Comparison of ENCODE assay signal across 19 mouse cellular contexts in genomic region chr17:55224058-55224457, GRCm38 (mm10).
DNase-seq lines count a peak whose midpoint lies in the region; ATAC-seq lines count a peak whose summit lies in the region.
"Had no signal": no experiment of that assay in that cellular context is flagged by ENCODE, and none has a peak within 500 bp of the region (broad histone marks: within the 10 kb centered on the region; RNA-seq: fewer than 3 reads in every experiment).

No protein-coding gene starts in this region.

- peak; percentile 86 for ATAC-seq in frontal cortex, adult (ENCODE audit: low TSS enrichment)
- ATAC-seq: forebrain, embryonic 13.5 days; intestine, postnatal 0 days; Patski had no signal

- no peak for DNase-seq in frontal cortex, postnatal 25 days (ENCODE audit: low spot score in 2 of 2)
- DNase-seq in right cerebral cortex, adult 18-20 months, result peak; percentile 18
- DNase-seq in right cerebral cortex, postnatal 36 days (ENCODE audit: low spot score in 2 of 2), result no peak
- DNase-seq in telencephalon, adult 2 months (ENCODE audit: low read depth, low spot score), result peak; percentile 43
- DNase-seq in liver, result no peak
- DNase-seq: adrenal gland, postnatal 10 days; adrenal gland, postnatal 36 days; B cell, adult 2 months; cerebellum, adult 18-20 months; cerebellum, adult 9-10 months; gastrocnemius, postnatal 10 days; gastrocnemius, postnatal 36 days; heart, adult 2 months; heart, postnatal 14 days; heart, postnatal 4 days had no signal

Comparison
In these comparisons a context has a peak if more than half of its experiments do, and no peak if none do; other contexts are left out.
1. DNase-seq: peak in right cerebral cortex, adult 18-20 months (single experiment) and telencephalon, adult 2 months (single experiment); none in frontal cortex, postnatal 25 days (0 of 2), right cerebral cortex, postnatal 36 days (0 of 2) and liver (single experiment).